Mouse (Mus musculus): ENCODE measurements around the gene Nedd8.

- no peak for TF ChIP-seq POLR2A (IDR thresholded peaks at IDR 0.05; ENCODE audit: borderline replicate concordance, low read depth, low read length)
- no peak for TF ChIP-seq CTCF (IDR thresholded peaks at IDR 0.05; ENCODE audit: low read depth, low read length)
These were observed 29.2 kb upstream of the Nedd8 start for GRCm38 (mm10) chr14:55701131-55701530.
